Mouse (Mus musculus): ENCODE results near the gene Esrp2. TPM values are rescaled to one million over a fixed set of nuclear protein-coding genes. Genes with fewer than 3 reads are reported as not detected.

The Esrp2 gene
- total and polyA plus RNA-seq, 3 experiments = not detected

DNA sequence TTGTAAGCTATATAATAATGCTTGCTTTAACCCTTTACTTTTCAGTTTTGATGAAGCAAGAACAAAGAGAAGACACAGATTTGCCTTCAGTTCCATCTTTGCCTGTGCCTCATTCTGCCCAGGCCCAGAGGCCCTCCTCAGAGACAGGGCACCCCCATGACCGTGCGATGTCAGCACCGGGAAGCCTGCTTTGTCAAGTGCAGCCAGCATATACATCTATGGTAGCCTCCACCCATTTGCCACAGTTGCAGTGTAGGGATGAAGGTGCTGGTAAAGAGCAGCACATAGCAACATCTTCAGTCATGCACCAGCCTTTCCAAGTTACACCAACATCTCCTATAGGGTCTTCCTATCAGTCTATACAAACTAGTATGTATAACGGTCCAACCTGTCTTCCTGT lies 28.7 kb downstream of the Esrp2 start:
- Histone ChIP-seq H3K36me3 (replicated peaks) (peaks cover 78% of the 10 kb centered on the region), H3K9me3 (replicated peaks) (no peaks in the 10 kb centered on the region), H3K4me1 (ENCODE audit: insufficient read depth, low read depth, low read length) (no peaks in the 10 kb centered on the region), H3K4me3 (ENCODE audit: low read depth, low read length) (no peak overlapping the region), H3K27me3 (ENCODE audit: insufficient read depth, low read length) (no peaks in the 10 kb centered on the region)
- ATAC-seq (ENCODE audit: extremely low read depth, insufficient number of reproducible peaks, low FRiP score, poor library complexity, severe bottlenecking) (no peak), DNase-seq (ENCODE audit: low spot score) (no peak)
- TF ChIP-seq GATA1 (IDR thresholded peaks at IDR 0.05; ENCODE audit: borderline replicate concordance, low read length) = no peak
- TF ChIP-seq TAL1 (conservative IDR thresholded peaks at IDR 0.05; ENCODE audit: low read depth, low read length) = no peak
- no peak for TF ChIP-seq POLR2AphosphoS5 (IDR thresholded peaks at IDR 0.05; ENCODE audit: insufficient replicate concordance, low read depth, low read length)
- no peak for TF ChIP-seq GATA2 (IDR thresholded peaks at IDR 0.05; ENCODE audit: borderline replicate concordance, low read depth, low read length)
- no peak for TF ChIP-seq CTCF (IDR thresholded peaks at IDR 0.05; ENCODE audit: low read depth, low read length)

DNA sequence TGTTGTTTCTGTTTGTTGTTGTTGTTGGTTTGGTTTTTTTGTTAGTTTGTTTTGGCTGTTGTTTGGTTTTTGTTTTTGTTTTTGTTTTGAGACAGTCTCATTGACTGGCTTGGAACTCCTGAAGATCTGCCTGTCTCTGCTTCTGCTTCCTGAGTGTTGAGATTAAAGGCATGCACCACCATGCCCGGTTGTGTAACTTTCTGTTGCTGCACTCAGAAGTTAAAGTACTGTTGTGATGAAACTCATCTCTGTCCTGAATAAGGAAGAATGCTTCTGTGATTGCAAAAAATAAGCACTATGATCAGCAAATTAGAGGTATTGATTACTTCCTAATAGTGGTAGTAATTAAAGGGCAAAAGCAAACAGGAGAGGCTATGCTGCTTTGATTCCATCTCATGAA lies 30.6 kb downstream of the Esrp2 start:
- Histone ChIP-seq H3K4me1 (ENCODE audit: insufficient read depth, low read depth, low read length) (no peaks in the 10 kb centered on the region), H3K27me3 (ENCODE audit: insufficient read depth, low read length) (no peaks in the 10 kb centered on the region), H3K36me3 (replicated peaks) (peaks cover 82% of the 10 kb centered on the region), H3K4me3 (ENCODE audit: low read depth, low read length) (no peak overlapping the region), H3K9me3 (replicated peaks) (no peaks in the 10 kb centered on the region)
- DNase-seq (ENCODE audit: low spot score) (no peak), ATAC-seq (ENCODE audit: extremely low read depth, insufficient number of reproducible peaks, low FRiP score, poor library complexity, severe bottlenecking) (no peak)
- TF ChIP-seq TAL1 (conservative IDR thresholded peaks at IDR 0.05; ENCODE audit: low read depth, low read length) = no peak
- no peak for TF ChIP-seq GATA2 (IDR thresholded peaks at IDR 0.05; ENCODE audit: borderline replicate concordance, low read depth, low read length)
- no peak for TF ChIP-seq GATA1 (IDR thresholded peaks at IDR 0.05; ENCODE audit: borderline replicate concordance, low read length)
- TF ChIP-seq POLR2AphosphoS5 (IDR thresholded peaks at IDR 0.05; ENCODE audit: insufficient replicate concordance, low read depth, low read length) = no peak

DNA sequence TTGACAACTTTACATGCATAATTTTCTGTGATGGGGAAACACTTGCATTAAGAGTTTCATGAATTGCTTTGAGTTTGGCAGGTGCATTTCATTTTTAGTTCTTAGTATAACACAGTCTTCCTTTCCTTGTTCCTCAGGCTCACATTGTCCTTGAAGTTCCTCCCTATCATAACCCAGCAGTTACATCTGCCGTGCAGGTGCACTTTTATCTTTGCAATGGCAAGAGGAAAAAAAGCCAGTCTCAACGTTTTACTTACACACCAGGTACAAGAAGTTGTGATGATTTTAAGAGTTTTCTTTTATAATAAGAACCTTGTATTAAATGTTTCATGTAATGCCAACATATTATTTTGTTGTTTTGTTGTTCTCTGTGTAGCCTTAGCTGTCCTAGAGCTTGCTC lies 32.9 kb downstream of the Esrp2 start:
- Histone ChIP-seq H3K27me3 (ENCODE audit: insufficient read depth, low read length) (no peaks in the 10 kb centered on the region), H3K4me1 (ENCODE audit: insufficient read depth, low read depth, low read length) (no peaks in the 10 kb centered on the region), H3K9me3 (replicated peaks) (no peaks in the 10 kb centered on the region), H3K4me3 (ENCODE audit: low read depth, low read length) (no peak overlapping the region), H3K36me3 (replicated peaks) (peaks cover 76% of the 10 kb centered on the region)
- DNase-seq (ENCODE audit: low spot score) (no peak), ATAC-seq (ENCODE audit: extremely low read depth, insufficient number of reproducible peaks, low FRiP score, poor library complexity, severe bottlenecking) (no peak)
- TF ChIP-seq GATA2 (IDR thresholded peaks at IDR 0.05; ENCODE audit: borderline replicate concordance, low read depth, low read length) = no peak
- no peak for TF ChIP-seq CTCF (IDR thresholded peaks at IDR 0.05; ENCODE audit: low read depth, low read length)
- TF ChIP-seq TAL1 (conservative IDR thresholded peaks at IDR 0.05; ENCODE audit: low read depth, low read length) = no peak
- no peak for TF ChIP-seq GATA1 (IDR thresholded peaks at IDR 0.05; ENCODE audit: borderline replicate concordance, low read length)
- TF ChIP-seq POLR2AphosphoS5 (IDR thresholded peaks at IDR 0.05; ENCODE audit: insufficient replicate concordance, low read depth, low read length) = no peak

DNA sequence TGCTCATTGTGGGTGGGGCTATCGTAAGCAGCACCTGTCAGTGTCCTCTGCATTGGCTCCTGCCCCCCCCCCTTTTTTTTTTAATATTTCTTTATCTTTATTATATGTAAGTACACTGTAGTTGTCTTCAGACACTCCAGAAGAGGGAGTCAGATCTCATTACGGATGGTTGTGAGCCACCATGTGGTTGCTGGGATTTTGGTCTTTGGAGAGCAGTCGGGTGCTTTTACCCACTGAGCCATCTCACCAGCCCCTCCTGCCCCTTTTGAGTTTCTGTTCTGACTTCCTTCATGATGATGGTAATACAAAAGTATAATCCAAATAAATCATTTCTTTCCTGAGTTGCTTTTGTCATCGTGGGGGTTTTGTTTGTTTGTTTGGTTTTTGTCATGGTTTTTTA lies 34.5 kb downstream of the Esrp2 start:
- ATAC-seq (ENCODE audit: extremely low read depth, insufficient number of reproducible peaks, low FRiP score, poor library complexity, severe bottlenecking) = no peak
- TF ChIP-seq TAL1 (conservative IDR thresholded peaks at IDR 0.05; ENCODE audit: low read depth, low read length) (no peak), CTCF (IDR thresholded peaks at IDR 0.05; ENCODE audit: low read depth, low read length) (no peak), GATA2 (IDR thresholded peaks at IDR 0.05; ENCODE audit: borderline replicate concordance, low read depth, low read length) (no peak), POLR2AphosphoS5 (IDR thresholded peaks at IDR 0.05; ENCODE audit: insufficient replicate concordance, low read depth, low read length) (no peak), GATA1 (IDR thresholded peaks at IDR 0.05; ENCODE audit: borderline replicate concordance, low read length) (no peak)

More for the DNA sequence above, 34.5 kb downstream of the Esrp2 start:
- no peak overlapping the region for H3K4me3 ChIP-seq (ENCODE audit: low read depth, low read length)
- DNase-seq (ENCODE audit: low spot score) = no peak
- H3K4me1 ChIP-seq (ENCODE audit: insufficient read depth, low read depth, low read length) = no peaks in the 10 kb centered on the region
- peaks cover 67% of the 10 kb centered on the region for H3K36me3 ChIP-seq (replicated peaks)
- no peaks in the 10 kb centered on the region for H3K27me3 ChIP-seq (ENCODE audit: insufficient read depth, low read length)
- no peaks in the 10 kb centered on the region for H3K9me3 ChIP-seq (replicated peaks)

Other genes starting within 250 kb of the Esrp2 start
- not detected in 2 replicates for gene Nrn1l, start 243.4 kb downstream of the Esrp2 start, total RNA-seq (2014; fragmentation: Nextera tagmentation)
- gene Nrn1l, start 243.4 kb downstream of the Esrp2 start, total RNA-seq (2017) = 0.38 TPM in 1 of 2 replicates, not detected in the other
- 1.5 and 1.8 TPM in 2 replicates for gene Nrn1l, start 243.4 kb downstream of the Esrp2 start, polyA plus RNA-seq (2012)
- 26.1 and 32.1 TPM in 2 replicates for gene Pskh1, start 236.5 kb downstream of the Esrp2 start, total RNA-seq (2014; fragmentation: Nextera tagmentation)
- gene Pskh1, start 236.5 kb downstream of the Esrp2 start, total RNA-seq (2017) = 21.3 and 22.7 TPM in 2 replicates
- gene Pskh1, start 236.5 kb downstream of the Esrp2 start, polyA plus RNA-seq (2012) = 13.1 and 19.5 TPM in 2 replicates
- not detected in 2 replicates for gene Ctrl, start 203.1 kb downstream of the Esrp2 start, total RNA-seq (2014; fragmentation: Nextera tagmentation)
- 0.38 and 1.1 TPM in 2 replicates for gene Ctrl, start 203.1 kb downstream of the Esrp2 start, total RNA-seq (2017)
- 0.14 TPM in 1 of 2 replicates, not detected in the other for gene Ctrl, start 203.1 kb downstream of the Esrp2 start, polyA plus RNA-seq (2012)
- 14.4 and 16.3 TPM in 2 replicates for gene Psmb10, start 198.5 kb downstream of the Esrp2 start, total RNA-seq (2014; fragmentation: Nextera tagmentation)
- 15.3 and 19.7 TPM in 2 replicates for gene Psmb10, start 198.5 kb downstream of the Esrp2 start, total RNA-seq (2017)
- gene Psmb10, start 198.5 kb downstream of the Esrp2 start, polyA plus RNA-seq (2012) = 125 and 148 TPM in 2 replicates
- gene Lcat, start 193.6 kb downstream of the Esrp2 start, total RNA-seq (2014; fragmentation: Nextera tagmentation) = 0.92 TPM in 1 of 2 replicates, not detected in the other
- 0.17 and 0.22 TPM in 2 replicates for gene Lcat, start 193.6 kb downstream of the Esrp2 start, total RNA-seq (2017)
- 0.29 and 0.40 TPM in 2 replicates for gene Lcat, start 193.6 kb downstream of the Esrp2 start, polyA plus RNA-seq (2012)
- gene Slc12a4, start 170.9 kb downstream of the Esrp2 start, total RNA-seq (2014; fragmentation: Nextera tagmentation) = 3.7 and 4.4 TPM in 2 replicates
- 6.6 and 7.2 TPM in 2 replicates for gene Slc12a4, start 170.9 kb downstream of the Esrp2 start, total RNA-seq (2017)
- gene Slc12a4, start 170.9 kb downstream of the Esrp2 start, polyA plus RNA-seq (2012) = 7.4 and 8.7 TPM in 2 replicates
- not detected in 2 replicates for gene Dpep3, start 157.5 kb downstream of the Esrp2 start, total RNA-seq (2014; fragmentation: Nextera tagmentation)
- gene Dpep3, start 157.5 kb downstream of the Esrp2 start, total RNA-seq (2017) = 0.05 TPM in 1 of 2 replicates, not detected in the other
- not detected in 2 replicates for gene Dpep3, start 157.5 kb downstream of the Esrp2 start, polyA plus RNA-seq (2012)
- 20.9 and 21.7 TPM in 2 replicates for gene Dus2, start 145.6 kb downstream of the Esrp2 start, total RNA-seq (2014; fragmentation: Nextera tagmentation)
- gene Dus2, start 145.6 kb downstream of the Esrp2 start, total RNA-seq (2017) = 14.2 and 18.3 TPM in 2 replicates
- gene Dus2, start 145.6 kb downstream of the Esrp2 start, polyA plus RNA-seq (2012) = 3.6 and 3.9 TPM in 2 replicates
- gene Dpep2nb, start 131.0 kb downstream of the Esrp2 start, total RNA-seq (2014; fragmentation: Nextera tagmentation) = not detected in 2 replicates
- gene Dpep2nb, start 131.0 kb downstream of the Esrp2 start, total RNA-seq (2017) = 0.16 TPM in 1 of 2 replicates, not detected in the other
- gene Dpep2nb, start 131.0 kb downstream of the Esrp2 start, polyA plus RNA-seq (2012) = not detected in 2 replicates
- gene Ddx28, start 125.1 kb downstream of the Esrp2 start, total RNA-seq (2014; fragmentation: Nextera tagmentation) = 9.9 TPM in 2 replicates
- gene Ddx28, start 125.1 kb downstream of the Esrp2 start, total RNA-seq (2017) = 18.6 and 19.4 TPM in 2 replicates
- 22.6 and 26.0 TPM in 2 replicates for gene Ddx28, start 125.1 kb downstream of the Esrp2 start, polyA plus RNA-seq (2012)
- 189 and 192 TPM in 2 replicates for gene Nfatc3, start 78.1 kb downstream of the Esrp2 start, total RNA-seq (2014; fragmentation: Nextera tagmentation)
- 29.6 and 31.0 TPM in 2 replicates for gene Nfatc3, start 78.1 kb downstream of the Esrp2 start, total RNA-seq (2017)
- 13.0 and 15.0 TPM in 2 replicates for gene Nfatc3, start 78.1 kb downstream of the Esrp2 start, polyA plus RNA-seq (2012)
- 0.83 TPM in 1 of 2 replicates, not detected in the other for gene Pla2g15, start 13.4 kb upstream of the Esrp2 start, total RNA-seq (2014; fragmentation: Nextera tagmentation)
- gene Pla2g15, start 13.4 kb upstream of the Esrp2 start, total RNA-seq (2017) = 0.55 and 1.5 TPM in 2 replicates
- gene Pla2g15, start 13.4 kb upstream of the Esrp2 start, polyA plus RNA-seq (2012) = 0.29 and 0.39 TPM in 2 replicates
- 6.6 and 7.1 TPM in 2 replicates for gene Slc7a6, start 31.9 kb upstream of the Esrp2 start, total RNA-seq (2014; fragmentation: Nextera tagmentation)
- 4.1 TPM in 2 replicates for gene Slc7a6, start 31.9 kb upstream of the Esrp2 start, total RNA-seq (2017)
- gene Slc7a6, start 31.9 kb upstream of the Esrp2 start, polyA plus RNA-seq (2012) = 1.0 and 1.3 TPM in 2 replicates
- 32.7 and 36.3 TPM in 2 replicates for gene Slc7a6os, start 74.0 kb upstream of the Esrp2 start, total RNA-seq (2014; fragmentation: Nextera tagmentation)
- gene Slc7a6os, start 74.0 kb upstream of the Esrp2 start, total RNA-seq (2017) = 41.0 and 45.6 TPM in 2 replicates
- 24.1 and 25.6 TPM in 2 replicates for gene Slc7a6os, start 74.0 kb upstream of the Esrp2 start, polyA plus RNA-seq (2012)
- gene Prmt7, start 74.0 kb upstream of the Esrp2 start, total RNA-seq (2014; fragmentation: Nextera tagmentation) = 16.1 and 20.0 TPM in 2 replicates
- gene Prmt7, start 74.0 kb upstream of the Esrp2 start, total RNA-seq (2017) = 22.8 and 27.4 TPM in 2 replicates
- gene Prmt7, start 74.0 kb upstream of the Esrp2 start, polyA plus RNA-seq (2012) = 20.5 and 43.9 TPM in 2 replicates
- not detected in 2 replicates for gene Smpd3, start 201.0 kb upstream of the Esrp2 start, total RNA-seq (2014; fragmentation: Nextera tagmentation)
- 0.06 TPM in 1 of 2 replicates, not detected in the other for gene Smpd3, start 201.0 kb upstream of the Esrp2 start, total RNA-seq (2017)
- not detected in 2 replicates for gene Smpd3, start 201.0 kb upstream of the Esrp2 start, polyA plus RNA-seq (2012)

Measured in G1E (cell line).